Mouse (Mus musculus) neural tube, embryonic 11.5 days (tissue): ENCODE results near the gene St3gal4. TPM values are rescaled to one million over a fixed set of nuclear protein-coding genes. Genes with fewer than 3 reads are reported as not detected.

Source experiments
- ATAC-seq: fragments of 200-750 bp; cut with Nextera tagmentation; 2 replicates; pipeline ENCODE4 v1.8.0; 2017; ENCODE audit warnings: moderate number of reproducible peaks, mild to moderate bottlenecking, moderate TSS enrichment, moderate library complexity; ENCODE audit not compliant: insufficient read depth, low FRiP score, low TSS enrichment
- DNase-seq: peaks from one replicate; pipeline ENCODE4 v3.0.0-alpha.2; 2015; ENCODE audit warnings: low spot score
- H3K27ac ChIP-seq: fragments of 300-500 bp; sonication (generic); 2 replicates; pipeline ENCODE4 v1.5.1; 2014; ENCODE audit warnings: low read depth, mild to moderate bottlenecking, low read length
- H3K27me3 ChIP-seq: fragments of 300-500 bp; sonication (generic); 2 replicates; pipeline ENCODE4 v1.6.1; 2014; ENCODE audit warnings: mild to moderate bottlenecking, low read length, mixed read lengths; ENCODE audit not compliant: control insufficient read depth, insufficient read depth
- H3K36me3 ChIP-seq: fragments of 300-500 bp; sonication (generic); 2 replicates; pipeline ENCODE4 v1.6.1; 2014; ENCODE audit warnings: mild to moderate bottlenecking, low read length, moderate library complexity, mixed read lengths; ENCODE audit not compliant: control insufficient read depth, insufficient read depth
- H3K4me1 ChIP-seq: fragments of 300-500 bp; sonication (generic); 2 replicates; pipeline ENCODE4 v1.6.1; 2014; ENCODE audit warnings: low read length, mixed read lengths; ENCODE audit not compliant: control insufficient read depth, insufficient read depth
- H3K4me2 ChIP-seq: fragments of 300-500 bp; sonication (generic); 2 replicates; pipeline ENCODE4 v1.6.1; 2014; ENCODE audit warnings: low read depth, mild to moderate bottlenecking, moderate library complexity
- H3K4me3 ChIP-seq: fragments of 300-500 bp; sonication (generic); 2 replicates; pipeline ENCODE4 v1.5.1; 2014; ENCODE audit warnings: low read depth, low read length
- H3K9ac ChIP-seq: fragments of 300-500 bp; sonication (generic); 2 replicates; pipeline ENCODE4 v1.6.1; 2014; ENCODE audit warnings: mild to moderate bottlenecking, low read length
- H3K9me3 ChIP-seq: fragments of 300-500 bp; sonication (generic); 2 replicates; pipeline ENCODE4 v1.6.1; 2016; ENCODE audit warnings: low read length; ENCODE audit not compliant: control insufficient read depth
- WGBS: fragments of 180-500 bp; shearing (Covaris S2); extraction: QIAGEN DNeasy Blood & Tissue Kit; methylation state at CpG from one replicate; pipeline ENCODE4 v1.1.7; 2014; 5-methylcytosine and 5-hydroxymethylcytosine counted together
- polyA plus RNA-seq: library from polyadenylated mRNA; unstranded; fragments of >200 nt; fragmentation: Nextera tagmentation; extraction: Ambion mirVana; gene quantifications from 2 replicates; pipeline ENCODE4 v1.2.1, GENCODE M21; 2014

St3gal4 gene
- polyA plus RNA-seq, 1 experiment from 2014 or later = 12.3 TPM

GRCm38 (mm10) chr9:35138029-35138428 lies 19.0 kb upstream of the St3gal4 start:
- ATAC-seq (no peak), DNase-seq (no peak)
- H3K9me3 ChIP-seq = no peaks in the 10 kb centered on the region
- H3K4me3 ChIP-seq = no peak overlapping the region
- H3K9ac ChIP-seq = no peak overlapping the region
- WGBS = 80% methylated on average over 7 of the region's 7 CpGs
- no peaks in the 10 kb centered on the region for H3K27me3 ChIP-seq
- H3K4me1 ChIP-seq = no peaks in the 10 kb centered on the region
- no peaks in the 10 kb centered on the region for H3K36me3 ChIP-seq
- no peak overlapping the region for H3K4me2 ChIP-seq
- H3K27ac ChIP-seq = no peak overlapping the region

GRCm38 (mm10) chr9:35135575-35135974 lies 16.5 kb upstream of the St3gal4 start:
- no peak overlapping the region for H3K27ac ChIP-seq

GRCm38 (mm10) chr9:35131637-35132397 lies 12.7 kb upstream of the St3gal4 start:
- Histone ChIP-seq H3K4me1 (no peaks in the 10 kb centered on the region), H3K9ac (no peak overlapping the region), H3K9me3 (no peaks in the 10 kb centered on the region), H3K36me3 (no peaks in the 10 kb centered on the region), H3K4me2 (no peak overlapping the region), H3K4me3 (no peak overlapping the region), H3K27ac (no peak overlapping the region), H3K27me3 (no peaks in the 10 kb centered on the region)
- DNase-seq = no peak
- WGBS = 87% methylated on average over 16 of the region's 16 CpGs
- no peak for ATAC-seq

More at GRCm38 (mm10) chr9:35135575-35135974, 16.5 kb upstream of the St3gal4 start:
- Histone ChIP-seq H3K4me3 (no peak overlapping the region), H3K4me1 (no peaks in the 10 kb centered on the region), H3K4me2 (no peak overlapping the region), H3K27me3 (no peaks in the 10 kb centered on the region), H3K9ac (no peak overlapping the region), H3K36me3 (no peaks in the 10 kb centered on the region), H3K9me3 (no peaks in the 10 kb centered on the region)
- ATAC-seq (no peak), DNase-seq (no peak)
- 85% methylated on average over 6 of the region's 6 CpGs for WGBS

GRCm38 (mm10) chr9:35128995-35129418 lies 9.9 kb upstream of the St3gal4 start:
- WGBS = 88% methylated on average over 9 of the region's 9 CpGs
- H3K27me3 ChIP-seq = no peaks in the 10 kb centered on the region
- H3K27ac ChIP-seq = no peak overlapping the region
- no peak overlapping the region for H3K9ac ChIP-seq
- no peak for ATAC-seq
- H3K4me2 ChIP-seq = no peak overlapping the region
- H3K9me3 ChIP-seq = no peaks in the 10 kb centered on the region
- DNase-seq = no peak
- H3K4me3 ChIP-seq = no peak overlapping the region
- no peaks in the 10 kb centered on the region for H3K4me1 ChIP-seq
- no peaks in the 10 kb centered on the region for H3K36me3 ChIP-seq

GRCm38 (mm10) chr9:35128564-35128963 lies 9.5 kb upstream of the St3gal4 start:
- Histone ChIP-seq H3K4me2 (no peak overlapping the region), H3K27me3 (no peaks in the 10 kb centered on the region), H3K27ac (no peak overlapping the region), H3K9ac (no peak overlapping the region), H3K4me1 (no peaks in the 10 kb centered on the region), H3K36me3 (no peaks in the 10 kb centered on the region), H3K4me3 (no peak overlapping the region), H3K9me3 (no peaks in the 10 kb centered on the region)
- ATAC-seq (no peak), DNase-seq (no peak)
- WGBS = 94% methylated on average over 3 of the region's 3 CpGs

- DNase-seq (no peak), ATAC-seq (no peak)
- Histone ChIP-seq H3K9me3 (no peaks in the 10 kb centered on the region), H3K4me3 (no peak overlapping the region), H3K27ac (no peak overlapping the region), H3K9ac (no peak overlapping the region), H3K4me1 (no peaks in the 10 kb centered on the region), H3K27me3 (no peaks in the 10 kb centered on the region), H3K36me3 (no peaks in the 10 kb centered on the region), H3K4me2 (no peak overlapping the region)
- WGBS = 97% methylated on average over 5 of the region's 5 CpGs
These were observed 8.5 kb upstream of the St3gal4 start for GRCm38 (mm10) chr9:35127561-35127960.

GRCm38 (mm10) chr9:35127147-35127546 lies 8.1 kb upstream of the St3gal4 start:
- ATAC-seq (no peak), DNase-seq (no peak)
- whole genome bisulfite sequencing = 92% methylated on average over 6 of the region's 6 CpGs
- Histone ChIP-seq H3K4me2 (no peak overlapping the region), H3K9ac (no peak overlapping the region), H3K4me1 (no peaks in the 10 kb centered on the region), H3K36me3 (no peaks in the 10 kb centered on the region), H3K27ac (no peak overlapping the region), H3K9me3 (no peaks in the 10 kb centered on the region), H3K4me3 (no peak overlapping the region), H3K27me3 (no peaks in the 10 kb centered on the region)

- Histone ChIP-seq H3K27ac (no peak overlapping the region), H3K4me3 (no peak overlapping the region), H3K4me1 (no peaks in the 10 kb centered on the region), H3K9ac (no peak overlapping the region), H3K4me2 (no peak overlapping the region), H3K27me3 (no peaks in the 10 kb centered on the region), H3K36me3 (no peaks in the 10 kb centered on the region), H3K9me3 (no peaks in the 10 kb centered on the region)
- ATAC-seq (no peak), DNase-seq (no peak)
- 95% methylated on average over 8 of the region's 8 CpGs for WGBS
These were observed 5.5 kb upstream of the St3gal4 start for GRCm38 (mm10) chr9:35124678-35124955.

- no peak overlapping the region for H3K27ac ChIP-seq
- DNase-seq (no peak), ATAC-seq (no peak)
- H3K27me3 ChIP-seq = no peaks in the 10 kb centered on the region
- 88% methylated on average over 11 of the region's 11 CpGs for WGBS
- no peak overlapping the region for H3K4me3 ChIP-seq
- H3K4me1 ChIP-seq = no peaks in the 10 kb centered on the region
- no peak overlapping the region for H3K9ac ChIP-seq
- H3K4me2 ChIP-seq = no peak overlapping the region
- no peaks in the 10 kb centered on the region for H3K9me3 ChIP-seq
- H3K36me3 ChIP-seq = no peaks in the 10 kb centered on the region
These were observed 5.0 kb upstream of the St3gal4 start for GRCm38 (mm10) chr9:35123804-35124677.
